Mouse (Mus musculus) cortical plate, adult 2 months (tissue): ENCODE data around the gene Slco3a1.

ENCODE experiments used
- CTCF ChIP-seq: fragments of 200-500 bp; IDR thresholded peaks from 2 replicates; pipeline ENCODE4 v1.5.1; 2011; ENCODE audit warnings: mild to moderate bottlenecking, control low read depth, low read length; ENCODE audit not compliant: insufficient read depth; ENCODE audit errors: extremely low read depth
- POLR2A ChIP-seq: fragments of 200-500 bp; IDR thresholded peaks from 2 replicates; pipeline ENCODE4 v1.6.1; 2011; ENCODE audit warnings: mild to moderate bottlenecking, low read length, control low read depth; ENCODE audit not compliant: insufficient read depth; ENCODE audit errors: extremely low read depth

DNA sequence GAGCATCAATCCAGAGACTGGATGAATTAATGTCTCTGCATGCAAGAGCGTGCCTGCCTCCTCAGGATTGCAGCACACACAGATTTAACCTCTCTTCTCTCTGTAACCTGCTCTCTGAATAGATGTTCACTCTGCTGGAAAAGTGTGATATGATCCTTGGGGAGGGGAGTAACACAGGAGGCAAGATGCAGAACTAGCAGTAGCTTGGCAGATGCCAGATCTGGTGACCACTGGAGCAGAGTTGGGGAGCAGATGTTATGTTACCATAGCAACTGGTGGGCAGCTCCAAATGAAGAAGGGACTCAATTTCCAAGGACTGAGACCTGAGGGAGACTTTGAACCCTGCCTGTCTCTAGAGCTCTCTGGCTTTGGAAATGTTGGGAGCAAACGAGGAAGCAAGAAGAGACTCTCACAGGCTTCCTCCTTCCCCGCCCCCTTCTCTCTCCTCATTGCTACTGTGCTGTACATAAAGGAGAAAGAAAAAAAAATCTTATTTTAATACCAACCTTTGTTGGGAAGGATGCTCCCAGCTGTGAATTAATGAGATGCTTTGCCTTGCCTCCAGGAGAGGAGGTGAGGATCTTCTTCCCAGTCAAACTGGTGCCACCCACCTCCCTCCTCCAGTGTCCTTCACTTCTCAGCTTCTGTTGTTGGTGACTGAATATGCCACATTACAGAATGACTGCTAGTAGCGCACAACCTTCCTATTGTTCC is 314.0 kb downstream of the Slco3a1 start:
- TF ChIP-seq POLR2A (no peak), CTCF (no peak)
